Mouse (Mus musculus): ENCODE measurements around the gene Tnnc2.

Gene Tnnc2

DNA sequence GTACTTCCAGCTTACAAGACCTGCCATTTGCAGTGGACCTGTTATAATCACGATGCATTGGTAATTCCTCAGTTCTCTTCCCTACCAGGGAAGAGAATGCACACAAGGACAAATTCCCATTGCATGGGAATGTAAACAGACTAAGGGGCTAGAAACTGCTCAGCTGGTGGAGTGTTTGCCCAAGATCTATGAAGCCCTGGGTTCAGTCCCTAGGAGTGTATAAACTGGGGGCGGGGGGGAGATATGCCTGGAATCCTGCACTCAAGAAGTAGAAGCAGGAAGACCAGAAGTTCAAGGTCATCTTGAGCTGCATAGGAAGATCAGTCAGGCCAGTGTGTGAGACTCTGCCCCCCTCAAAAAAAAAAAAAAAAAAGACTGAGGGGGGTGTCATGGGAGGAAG, 46.5 kb downstream of the Tnnc2 start:
- no peak for DNase-seq

DNA sequence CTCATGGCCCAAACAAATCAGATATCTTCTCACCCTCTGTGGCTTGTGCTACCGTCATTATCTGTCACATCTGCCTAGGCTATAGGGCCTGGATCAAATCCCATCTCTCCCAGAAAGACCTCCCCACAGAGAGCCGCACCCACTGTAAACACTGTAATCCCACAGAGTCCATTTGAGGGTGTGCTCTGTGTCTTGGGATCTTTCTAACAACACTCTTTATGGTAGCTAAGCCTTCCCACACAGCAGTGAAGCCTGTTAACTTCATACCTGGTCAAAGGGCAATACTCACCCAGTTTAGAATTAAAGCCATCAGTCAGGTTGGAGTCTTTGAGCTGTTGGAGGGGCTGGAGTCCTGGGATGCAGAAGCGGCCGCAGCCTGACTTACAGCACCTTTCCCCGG, 48.0 kb downstream of the Tnnc2 start:
- no peak for DNase-seq

Data from kidney, adult 11 months (tissue).